Comparison of ENCODE assay signal across 8 mouse cellular contexts in the genomic region with DNA sequence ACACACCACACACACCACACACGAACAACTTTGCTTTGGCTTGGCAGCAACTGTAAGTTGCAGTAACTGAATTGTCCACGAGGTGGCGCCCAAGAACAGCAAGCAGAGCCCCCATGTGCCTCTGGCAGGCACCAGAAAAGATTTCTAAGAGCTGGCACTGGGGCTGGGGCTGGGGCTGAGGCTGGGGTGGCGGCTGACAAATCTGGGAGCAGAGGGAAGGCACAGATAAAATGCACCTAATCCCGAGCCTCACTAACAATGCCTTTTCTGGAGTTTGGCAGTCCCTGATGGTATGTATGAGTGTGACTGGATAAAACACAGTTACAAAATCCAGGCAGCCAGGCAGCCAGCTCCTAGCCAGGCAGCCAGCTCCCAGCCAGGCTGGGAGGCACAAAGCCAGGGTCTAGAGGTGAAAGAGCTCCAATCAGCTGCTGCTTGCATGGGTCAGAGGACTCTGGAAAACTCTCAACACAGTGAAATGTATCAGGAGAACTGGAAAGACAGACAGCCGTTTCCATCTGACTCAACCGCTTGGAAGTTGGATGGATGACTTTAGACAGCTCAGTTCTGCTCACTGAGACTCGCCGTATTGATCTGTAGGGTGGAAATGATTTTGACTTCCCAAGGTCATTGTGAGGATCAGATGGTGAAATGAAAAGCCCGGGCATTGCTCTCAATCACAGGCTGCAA. TPM values are rescaled to one million over a fixed set of nuclear protein-coding genes. Genes with fewer than 3 reads are reported as not detected.
DNase-seq lines count a peak whose midpoint lies in the region; ATAC-seq and TF ChIP-seq lines count a peak whose summit lies in the region.

No protein-coding gene starts in this region.

- no peak overlapping the region for H3K27ac ChIP-seq in kidney, embryonic 14.5 days (ENCODE audit: low read depth, low read length)
- no peak overlapping the region for H3K27ac ChIP-seq in intestine, embryonic 16.5 days (ENCODE audit: low read length)
- H3K27ac ChIP-seq in limb, embryonic 14.5 days (replicated peaks; ENCODE audit: low read depth, low read length), result no peak overlapping the region
- H3K27ac ChIP-seq in neural tube, embryonic 11.5 days (ENCODE audit: low read depth, low read length), result no peak overlapping the region
- 0 out of 2 replicates have a peak overlapping the region, but pooled peaks have one; percentile 5 for H3K27ac ChIP-seq in stomach, embryonic 15.5 days

- H3K4me3 ChIP-seq in kidney, embryonic 14.5 days (ENCODE audit: low read length), result no peak overlapping the region
- no peak overlapping the region for H3K4me3 ChIP-seq in intestine, embryonic 16.5 days (ENCODE audit: low read length)
- no peak overlapping the region for H3K4me3 ChIP-seq in limb, embryonic 14.5 days (replicated peaks; ENCODE audit: low read length)
- H3K4me3 ChIP-seq in neural tube, embryonic 11.5 days (ENCODE audit: low read depth, low read length), result no peak overlapping the region
- H3K4me3 ChIP-seq in stomach, embryonic 15.5 days (replicated peaks), result no peak overlapping the region

- H3K4me1 ChIP-seq in kidney, embryonic 14.5 days (ENCODE audit: control insufficient read depth, insufficient read depth, low read length), result no peaks in the 10 kb centered on the region
- H3K4me1 ChIP-seq in intestine, embryonic 16.5 days (ENCODE audit: control insufficient read depth, insufficient read depth, low read length), result peaks cover 3% of the 10 kb centered on the region; the same call in 1 of the 2 replicates
- H3K4me1 ChIP-seq in limb, embryonic 14.5 days (ENCODE audit: control insufficient read depth, insufficient read depth, low read length), result no peaks in the 10 kb centered on the region
- no peaks in the 10 kb centered on the region for H3K4me1 ChIP-seq in neural tube, embryonic 11.5 days (ENCODE audit: control insufficient read depth, insufficient read depth, low read length)
- peaks cover 6% of the 10 kb centered on the region; the same call in 1 of the 2 replicates for H3K4me1 ChIP-seq in stomach, embryonic 15.5 days

- no peak overlapping the region for H3K9ac ChIP-seq in kidney, embryonic 14.5 days (ENCODE audit: low read depth, low read length)
- no peak overlapping the region for H3K9ac ChIP-seq in intestine, embryonic 16.5 days (ENCODE audit: low read depth, low read length)
- H3K9ac ChIP-seq in limb, embryonic 14.5 days (ENCODE audit: low read depth, low read length, severe bottlenecking), result no peak overlapping the region
- no peak overlapping the region for H3K9ac ChIP-seq in neural tube, embryonic 11.5 days (ENCODE audit: low read length)
- no peak overlapping the region for H3K9ac ChIP-seq in stomach, embryonic 15.5 days

- H3K9me3 ChIP-seq in kidney, embryonic 14.5 days (ENCODE audit: control insufficient read depth, low read length), result no peaks in the 10 kb centered on the region
- H3K9me3 ChIP-seq in intestine, embryonic 16.5 days (ENCODE audit: control insufficient read depth, low read length), result no peaks in the 10 kb centered on the region
- H3K9me3 ChIP-seq in limb, embryonic 14.5 days (ENCODE audit: control insufficient read depth, low read length), result no peaks in the 10 kb centered on the region
- no peaks in the 10 kb centered on the region for H3K9me3 ChIP-seq in neural tube, embryonic 11.5 days (ENCODE audit: control insufficient read depth, low read length)
- no peaks in the 10 kb centered on the region for H3K9me3 ChIP-seq in stomach, embryonic 15.5 days

- no peaks in the 10 kb centered on the region for H3K27me3 ChIP-seq in kidney, embryonic 14.5 days (ENCODE audit: control insufficient read depth, insufficient read depth, low read length)
- H3K27me3 ChIP-seq in intestine, embryonic 16.5 days (replicated peaks; ENCODE audit: control insufficient read depth, insufficient read depth, low read length), result no peaks in the 10 kb centered on the region
- H3K27me3 ChIP-seq in limb, embryonic 14.5 days (ENCODE audit: control insufficient read depth, insufficient read depth, low read length), result no peaks in the 10 kb centered on the region
- H3K27me3 ChIP-seq in neural tube, embryonic 11.5 days (ENCODE audit: control insufficient read depth, insufficient read depth, low read length), result no peaks in the 10 kb centered on the region
- H3K27me3 ChIP-seq in stomach, embryonic 15.5 days (replicated peaks), result no peaks in the 10 kb centered on the region

- H3K4me2 ChIP-seq in kidney, embryonic 14.5 days (replicated peaks; ENCODE audit: low read depth, low read length), result no peak overlapping the region
- no peak overlapping the region for H3K4me2 ChIP-seq in intestine, embryonic 16.5 days (ENCODE audit: low read depth, low read length)
- no peak overlapping the region for H3K4me2 ChIP-seq in limb, embryonic 14.5 days (replicated peaks; ENCODE audit: low read depth, low read length, severe bottlenecking)
- H3K4me2 ChIP-seq in neural tube, embryonic 11.5 days (ENCODE audit: low read depth), result no peak overlapping the region
- H3K4me2 ChIP-seq in stomach, embryonic 15.5 days, result no peak overlapping the region

- no peak for TF ChIP-seq POLR2A in limb, embryonic 14.5 days (IDR thresholded peaks at IDR 0.05; ENCODE audit: borderline replicate concordance, extremely low read depth, insufficient read depth, insufficient read length)

- 47% methylated on average over 10 of the region's 10 CpGs for WGBS in kidney, embryonic 14.5 days
- 41% methylated on average over 10 of the region's 10 CpGs for WGBS in intestine, embryonic 16.5 days
- 45% methylated on average over 10 of the region's 10 CpGs for WGBS in limb, embryonic 14.5 days
- WGBS in neural tube, embryonic 11.5 days, result 52% methylated on average over 10 of the region's 10 CpGs
- WGBS in stomach, embryonic 15.5 days, result 33% methylated on average over 10 of the region's 10 CpGs

- DNase-seq in kidney, adult 18-20 months, result peak; percentile 88
- peak; percentile 79 to 81 for DNase-seq in cerebellum, postnatal 36 days
- peak; percentile 83 for DNase-seq in gastrocnemius, postnatal 25 days
- DNase-seq in limb, embryonic 14.5 days (ENCODE audit: low spot score), result peak; percentile 78
- DNase-seq in neural tube, embryonic 11.5 days (ENCODE audit: low spot score), result peak; percentile 82

- no peaks in the 10 kb centered on the region for H3K36me3 ChIP-seq in kidney, embryonic 14.5 days (ENCODE audit: control insufficient read depth, insufficient read depth, low read length)
- H3K36me3 ChIP-seq in intestine, embryonic 16.5 days (ENCODE audit: control insufficient read depth, insufficient read depth, low read length), result no peaks in the 10 kb centered on the region
- H3K36me3 ChIP-seq in limb, embryonic 14.5 days (ENCODE audit: control insufficient read depth, insufficient read depth, low read length), result no peaks in the 10 kb centered on the region
- H3K36me3 ChIP-seq in neural tube, embryonic 11.5 days (ENCODE audit: control insufficient read depth, insufficient read depth, low read length), result no peaks in the 10 kb centered on the region
- H3K36me3 ChIP-seq in stomach, embryonic 15.5 days, result no peaks in the 10 kb centered on the region

- ATAC-seq in kidney, embryonic 14.5 days (ENCODE audit: low FRiP score, low TSS enrichment), result no peak
- ATAC-seq in intestine, embryonic 16.5 days, result 0 out of 2 replicates have a peak, but pooled peaks have one; percentile 39
- peak; percentile 57; the same call in 1 of the 2 replicates for ATAC-seq in limb, embryonic 14.5 days (ENCODE audit: low FRiP score, low read depth)
- no peak for ATAC-seq in neural tube, embryonic 11.5 days (ENCODE audit: insufficient read depth, low FRiP score, low TSS enrichment)
- no peak for ATAC-seq in stomach, embryonic 15.5 days (ENCODE audit: insufficient read depth, low FRiP score, low read depth)

RNA-seq across cellular contexts. Expression of gene Tcea3, which starts 13.1 kb away (rescaled TPM):
- polyA plus RNA-seq in kidney, embryonic 14.5 days (2014; fragmentation: Nextera tagmentation; extraction: Ambion mirVana), result 5.4 and 6.3 TPM in 2 replicates
- 100 to 1,000 TPM; 234 to 298 TPM for total RNA-seq in gastrocnemius, postnatal 25 days (2021)
- 22.9 and 23.3 TPM in 2 replicates for polyA plus RNA-seq in intestine, embryonic 16.5 days (2015; fragmentation: Nextera tagmentation; extraction: Ambion mirVana)
- polyA plus RNA-seq in limb, embryonic 14.5 days (2012; rRNA removed), result 4.7 and 8.0 TPM in 2 replicates
- 17.4 and 20.6 TPM in 2 replicates for polyA plus RNA-seq in limb, embryonic 14.5 days (2014; fragmentation: Nextera tagmentation; extraction: Ambion mirVana)
- 6.5 and 7.4 TPM in 2 replicates for polyA plus RNA-seq in neural tube, embryonic 11.5 days (2014; fragmentation: Nextera tagmentation; extraction: Ambion mirVana)
- polyA plus RNA-seq in stomach, embryonic 15.5 days (2015; fragmentation: Nextera tagmentation; extraction: Ambion mirVana), result 18.9 and 20.8 TPM in 2 replicates

RNA-seq across cellular contexts. Expression of gene Zfp46, which starts 23.8 kb away (rescaled TPM):
- 12.2 and 22.0 TPM in 2 replicates for polyA plus RNA-seq in kidney, embryonic 14.5 days (2014; fragmentation: Nextera tagmentation; extraction: Ambion mirVana)
- 10 to 100 TPM; 25.4 to 26.1 TPM for total RNA-seq in gastrocnemius, postnatal 25 days (2021)
- polyA plus RNA-seq in intestine, embryonic 16.5 days (2015; fragmentation: Nextera tagmentation; extraction: Ambion mirVana), result 13.6 and 15.0 TPM in 2 replicates
- 39.6 and 47.0 TPM in 2 replicates for polyA plus RNA-seq in limb, embryonic 14.5 days (2012; rRNA removed)
- polyA plus RNA-seq in limb, embryonic 14.5 days (2014; fragmentation: Nextera tagmentation; extraction: Ambion mirVana), result 28.2 and 30.2 TPM in 2 replicates
- polyA plus RNA-seq in neural tube, embryonic 11.5 days (2014; fragmentation: Nextera tagmentation; extraction: Ambion mirVana), result 34.2 and 34.4 TPM in 2 replicates
- polyA plus RNA-seq in stomach, embryonic 15.5 days (2015; fragmentation: Nextera tagmentation; extraction: Ambion mirVana), result 20.3 and 21.0 TPM in 2 replicates

RNA-seq across cellular contexts. Expression of gene Hnrnpr, which starts 50.1 kb away (rescaled TPM):
- 115 and 180 TPM in 2 replicates for polyA plus RNA-seq in kidney, embryonic 14.5 days (2014; fragmentation: Nextera tagmentation; extraction: Ambion mirVana)
- total RNA-seq in gastrocnemius, postnatal 25 days (2021), result 10 to 100 TPM; 19.7 to 20.1 TPM
- 101 and 106 TPM in 2 replicates for polyA plus RNA-seq in intestine, embryonic 16.5 days (2015; fragmentation: Nextera tagmentation; extraction: Ambion mirVana)
- polyA plus RNA-seq in limb, embryonic 14.5 days (2012; rRNA removed), result 96.8 and 135 TPM in 2 replicates
- 163 and 179 TPM in 2 replicates for polyA plus RNA-seq in limb, embryonic 14.5 days (2014; fragmentation: Nextera tagmentation; extraction: Ambion mirVana)
- 183 and 184 TPM in 2 replicates for polyA plus RNA-seq in neural tube, embryonic 11.5 days (2014; fragmentation: Nextera tagmentation; extraction: Ambion mirVana)
- 143 and 149 TPM in 2 replicates for polyA plus RNA-seq in stomach, embryonic 15.5 days (2015; fragmentation: Nextera tagmentation; extraction: Ambion mirVana)

RNA-seq across cellular contexts. Expression of gene Asap3, which starts 54.5 kb away (rescaled TPM):
- polyA plus RNA-seq in kidney, embryonic 14.5 days (2014; fragmentation: Nextera tagmentation; extraction: Ambion mirVana), result 2.0 and 3.0 TPM in 2 replicates
- total RNA-seq in gastrocnemius, postnatal 25 days (2021), result 1 to 10 TPM; 2.8 to 3.0 TPM
- polyA plus RNA-seq in intestine, embryonic 16.5 days (2015; fragmentation: Nextera tagmentation; extraction: Ambion mirVana), result 3.3 and 4.4 TPM in 2 replicates
- 22.9 and 26.6 TPM in 2 replicates for polyA plus RNA-seq in limb, embryonic 14.5 days (2012; rRNA removed)
- polyA plus RNA-seq in limb, embryonic 14.5 days (2014; fragmentation: Nextera tagmentation; extraction: Ambion mirVana), result 12.0 and 14.6 TPM in 2 replicates
- 6.9 and 7.5 TPM in 2 replicates for polyA plus RNA-seq in neural tube, embryonic 11.5 days (2014; fragmentation: Nextera tagmentation; extraction: Ambion mirVana)
- polyA plus RNA-seq in stomach, embryonic 15.5 days (2015; fragmentation: Nextera tagmentation; extraction: Ambion mirVana), result 6.4 and 7.8 TPM in 2 replicates

Comparison
In these comparisons a context has a peak if more than half of its experiments do, and no peak if none do; other contexts are left out.
1. ATAC-seq: peak in intestine, embryonic 16.5 days (single experiment) and limb, embryonic 14.5 days (single experiment); none in kidney, embryonic 14.5 days (single experiment), neural tube, embryonic 11.5 days (single experiment) and stomach, embryonic 15.5 days (single experiment).
2. Peak in every context shown above with its lines, with median percentiles within 50 percentile points of each other: DNase-seq.